Mouse (Mus musculus) G1E (cell line): ENCODE measurements at regions not wholly inside any gene's neighbourhood (a gene's known extent, or its start where the extent isn't known, plus 50 kb on each side); places are given as distances from the start of the nearest gene placed in this dataset.

Experiments
- CTCF ChIP-seq: IDR thresholded peaks from 2 replicates; pipeline ENCODE4 v1.5.1; 2012; ENCODE audit warnings: low read depth, low read length, inconsistent platforms, mixed read lengths
- POLR2AphosphoS5 ChIP-seq: IDR thresholded peaks from 2 replicates; pipeline ENCODE4 v1.6.1; 2012; ENCODE audit warnings: low read depth, low read length, inconsistent platforms; ENCODE audit not compliant: insufficient replicate concordance
- TAL1 ChIP-seq: conservative IDR thresholded peaks from 2 replicates; pipeline ENCODE4 v1.6.1; 2012; ENCODE audit warnings: low read depth, low read length, inconsistent platforms, mixed read lengths

- no peak for TF ChIP-seq CTCF
- TF ChIP-seq TAL1 = no peak
- TF ChIP-seq POLR2AphosphoS5 = no peak
Observed at GRCm38 (mm10) chr1:166923713-166923975, 77.6 kb upstream of the Fam78b start.
